Mouse (Mus musculus) heart, embryonic 11.5 days (tissue): ENCODE measurements around the gene Pank4. TPM values are rescaled to one million over a fixed set of nuclear protein-coding genes. Genes with fewer than 3 reads are reported as not detected.

ENCODE experiments used
- ATAC-seq: fragments of 200-750 bp; cut with Nextera tagmentation; replicated peaks from 2 replicates; pipeline ENCODE4 v1.8.0; 2017; ENCODE audit warnings: moderate library complexity; ENCODE audit not compliant: insufficient number of reproducible peaks, low FRiP score, low TSS enrichment
- H3K27ac ChIP-seq: fragments of 300-500 bp; sonication (generic); 2 replicates; pipeline ENCODE4 v1.5.1; 2014; ENCODE audit warnings: mild to moderate bottlenecking, low read depth, low read length
- H3K27me3 ChIP-seq: fragments of 300-500 bp; sonication (generic); 2 replicates; pipeline ENCODE4 v1.6.1; 2014; ENCODE audit warnings: mild to moderate bottlenecking, low read length, mixed read lengths; ENCODE audit not compliant: control insufficient read depth, insufficient read depth
- H3K36me3 ChIP-seq: fragments of 300-500 bp; sonication (generic); 2 replicates; pipeline ENCODE4 v1.6.1; 2014; ENCODE audit warnings: mild to moderate bottlenecking, low read length, moderate library complexity, mixed read lengths; ENCODE audit not compliant: control insufficient read depth, insufficient read depth
- H3K4me1 ChIP-seq: fragments of 300-500 bp; sonication (generic); 2 replicates; pipeline ENCODE4 v1.6.1; 2014; ENCODE audit warnings: low read length; ENCODE audit not compliant: control insufficient read depth, insufficient read depth
- H3K4me2 ChIP-seq: fragments of 300-500 bp; sonication (generic); 2 replicates; pipeline ENCODE4 v1.6.1; 2014; ENCODE audit warnings: mild to moderate bottlenecking, moderate library complexity
- H3K4me3 ChIP-seq: fragments of 300-500 bp; sonication (generic); 2 replicates; pipeline ENCODE4 v1.5.1; 2014; ENCODE audit warnings: low read depth, low read length
- H3K9ac ChIP-seq: fragments of 300-500 bp; sonication (generic); 2 replicates; pipeline ENCODE4 v1.6.1; 2014; ENCODE audit warnings: mild to moderate bottlenecking, low read depth, low read length, moderate library complexity
- H3K9me3 ChIP-seq: fragments of 300-500 bp; sonication (generic); replicated peaks from 2 replicates; pipeline ENCODE4 v1.6.1; 2016; ENCODE audit warnings: low read length; ENCODE audit not compliant: control insufficient read depth
- WGBS: fragments of 180-500 bp; shearing (Covaris S2); extraction: QIAGEN DNeasy Blood & Tissue Kit; methylation state at CpG from one replicate; pipeline ENCODE4 v1.1.7; 2014; ENCODE audit not compliant: insufficient replicate concordance; 5-methylcytosine and 5-hydroxymethylcytosine counted together
- polyA plus RNA-seq: library from polyadenylated mRNA; unstranded; fragments of >200 nt; fragmentation: Nextera tagmentation; extraction: Ambion mirVana; gene quantifications from 2 replicates; pipeline ENCODE4 v1.2.1, GENCODE M21; 2014

The Pank4 gene
- polyA plus RNA-seq, 1 experiment from 2014 or later = 40.6 TPM

- Histone ChIP-seq H3K36me3 (peaks cover 6% of the 10 kb centered on the region), H3K4me2 (no peak overlapping the region), H3K4me1 (peaks cover 6% of the 10 kb centered on the region), H3K4me3 (no peak overlapping the region), H3K27me3 (peaks cover 29% of the 10 kb centered on the region), H3K27ac (no peak overlapping the region), H3K9ac (no peak overlapping the region), H3K9me3 (no peaks in the 10 kb centered on the region)
- WGBS = 80% methylated on average over 5 of the region's 5 CpGs
- no peak for ATAC-seq
Observed at GRCm38 (mm10) chr4:154985151-154985777, 21.3 kb downstream of the Pank4 start.

DNA sequence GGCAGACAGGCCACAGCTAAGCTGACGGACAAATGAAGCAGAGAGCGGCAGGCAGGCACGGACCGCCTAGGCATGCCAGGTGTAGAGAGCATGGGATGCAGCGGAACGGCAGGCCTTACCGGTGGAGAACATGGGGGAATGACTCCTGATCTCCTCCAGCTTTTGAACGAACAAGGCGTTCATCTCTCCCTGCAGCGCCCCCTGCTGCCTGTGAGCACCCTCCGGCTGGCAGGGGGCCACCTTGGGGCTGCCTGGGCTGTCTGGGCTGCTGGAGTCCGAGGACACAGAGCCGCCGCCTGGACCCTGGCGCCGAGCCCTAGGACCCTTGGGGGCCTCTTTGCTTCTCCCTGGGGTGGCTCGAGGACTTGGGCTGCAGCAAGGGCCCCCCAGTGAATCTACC lies 22.2 kb downstream of the Pank4 start:
- no peak for ATAC-seq
- H3K27ac ChIP-seq = no peak overlapping the region
- peaks cover 31% of the 10 kb centered on the region for H3K27me3 ChIP-seq
- peak overlapping the region; percentile 36 for H3K4me2 ChIP-seq
- peaks cover 6% of the 10 kb centered on the region for H3K4me1 ChIP-seq
- H3K36me3 ChIP-seq = peaks cover 2% of the 10 kb centered on the region
- H3K4me3 ChIP-seq = 0 out of 2 replicates have a peak overlapping the region, but pooled peaks have one; percentile 2
- WGBS = 19% methylated on average over 17 of the region's 17 CpGs
- H3K9ac ChIP-seq = peak overlapping the region; percentile 1; the same call in 1 of the 2 replicates
- no peaks in the 10 kb centered on the region for H3K9me3 ChIP-seq

DNA sequence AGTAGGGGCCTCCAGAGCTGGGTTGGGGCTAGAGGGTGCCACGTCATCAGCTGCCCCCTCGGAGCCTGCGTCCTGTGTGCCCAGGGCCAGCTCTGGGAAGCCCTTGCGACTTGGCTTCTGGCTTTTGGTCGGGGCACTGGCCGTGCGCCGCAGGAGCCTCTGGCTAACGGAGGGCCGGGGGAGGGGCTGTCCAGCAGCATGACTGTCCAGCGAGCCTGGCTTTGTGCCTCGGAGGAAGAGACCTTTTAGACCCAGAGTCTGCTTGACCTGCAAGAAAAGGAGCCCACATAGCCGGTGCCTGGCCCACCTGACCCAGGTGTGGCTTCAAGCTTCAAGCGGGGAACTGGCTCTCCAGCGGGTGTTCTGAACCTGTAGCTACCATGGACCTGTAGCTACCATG lies 22.8 kb downstream of the Pank4 start:
- no peak overlapping the region for H3K4me3 ChIP-seq
- H3K9me3 ChIP-seq = no peaks in the 10 kb centered on the region
- no peaks in the 10 kb centered on the region for H3K36me3 ChIP-seq
- 77% methylated on average over 15 of the region's 15 CpGs for WGBS
- no peak for ATAC-seq
- peaks cover 6% of the 10 kb centered on the region for H3K4me1 ChIP-seq
- H3K4me2 ChIP-seq = no peak overlapping the region
- no peak overlapping the region for H3K27ac ChIP-seq
- H3K9ac ChIP-seq = no peak overlapping the region
- peaks cover 35% of the 10 kb centered on the region for H3K27me3 ChIP-seq

DNA sequence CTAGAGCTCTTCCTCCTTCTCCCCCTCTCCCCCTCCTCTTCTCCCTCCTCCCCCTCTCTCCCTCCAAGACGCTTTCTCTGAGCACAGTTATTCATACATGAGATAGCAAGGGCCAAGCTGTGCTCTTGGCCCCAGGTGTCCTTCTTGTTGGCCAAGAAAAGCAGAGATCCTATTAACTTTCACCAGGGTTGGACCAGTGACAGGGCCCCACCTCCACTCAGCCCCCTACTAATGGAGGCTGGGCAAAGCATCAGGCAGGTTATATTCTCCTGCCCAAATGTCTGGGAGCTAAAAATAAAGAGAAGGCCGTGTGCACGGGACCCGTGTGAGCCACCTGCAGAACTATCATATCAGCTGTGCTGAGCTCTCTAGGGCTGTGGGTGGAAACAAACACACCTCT lies 31.0 kb downstream of the Pank4 start:
- Histone ChIP-seq H3K4me3 (no peak overlapping the region), H3K4me2 (no peak overlapping the region), H3K36me3 (no peaks in the 10 kb centered on the region), H3K27ac (no peak overlapping the region), H3K9me3 (no peaks in the 10 kb centered on the region), H3K4me1 (no peaks in the 10 kb centered on the region), H3K9ac (no peak overlapping the region), H3K27me3 (0 out of 2 replicates have a peak, but pooled peaks cover 6% of the 10 kb centered on the region)
- 62% methylated on average over 4 of the region's 4 CpGs for WGBS
- ATAC-seq = no peak

DNA sequence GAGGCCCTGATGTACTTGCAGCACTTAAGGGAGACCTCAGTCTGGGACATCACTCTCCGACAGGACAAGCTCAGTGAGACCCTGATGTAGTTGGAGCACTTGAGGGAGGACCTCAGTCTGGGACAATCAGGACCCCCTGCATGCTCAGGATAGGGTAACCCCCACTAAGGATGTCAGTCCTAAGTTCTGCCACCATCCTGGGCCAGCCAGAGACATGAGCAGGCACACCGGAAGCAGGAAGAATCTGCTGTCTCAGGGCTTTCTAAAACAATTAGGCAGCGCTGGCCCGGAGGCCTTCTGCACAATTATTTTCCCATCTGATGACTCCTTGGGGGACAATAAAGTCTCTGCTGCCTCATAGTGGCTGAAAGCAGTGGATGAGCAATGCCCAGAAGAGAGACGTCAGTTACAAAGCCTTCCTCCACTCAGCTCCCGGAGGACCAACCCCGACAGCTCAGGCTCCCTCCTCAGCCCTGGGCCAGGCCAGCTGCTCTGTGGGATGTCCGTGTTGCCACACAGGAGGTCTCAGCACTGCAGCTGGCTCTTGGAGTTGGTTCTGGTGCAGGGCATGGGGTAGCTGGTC lies 32.7 kb downstream of the Pank4 start:
- 50% methylated on average over 8 of the region's 8 CpGs for WGBS
- Histone ChIP-seq H3K27me3 (no peaks in the 10 kb centered on the region; the same call in 1 of the 2 replicates), H3K4me2 (no peak overlapping the region), H3K4me1 (no peaks in the 10 kb centered on the region), H3K36me3 (no peaks in the 10 kb centered on the region), H3K9ac (no peak overlapping the region), H3K9me3 (no peaks in the 10 kb centered on the region), H3K4me3 (no peak overlapping the region), H3K27ac (no peak overlapping the region)
- no peak for ATAC-seq

- Histone ChIP-seq H3K4me2 (no peak overlapping the region), H3K9ac (no peak overlapping the region), H3K36me3 (no peaks in the 10 kb centered on the region), H3K4me1 (no peaks in the 10 kb centered on the region), H3K4me3 (no peak overlapping the region), H3K27me3 (no peaks in the 10 kb centered on the region; the same call in 1 of the 2 replicates), H3K27ac (no peak overlapping the region), H3K9me3 (no peaks in the 10 kb centered on the region)
- 75% methylated on average over 5 of the region's 5 CpGs for WGBS
- ATAC-seq = no peak
Observed at GRCm38 (mm10) chr4:154999379-154999778, 35.5 kb downstream of the Pank4 start.

- Histone ChIP-seq H3K4me2 (no peak overlapping the region), H3K36me3 (no peaks in the 10 kb centered on the region), H3K4me1 (no peaks in the 10 kb centered on the region), H3K27me3 (peaks cover 16% of the 10 kb centered on the region), H3K9ac (no peak overlapping the region), H3K27ac (no peak overlapping the region), H3K4me3 (no peak overlapping the region), H3K9me3 (no peaks in the 10 kb centered on the region)
- WGBS = 78% methylated on average over 3 of the region's 3 CpGs
- no peak for ATAC-seq
Observed at GRCm38 (mm10) chr4:155005278-155005677, 41.4 kb downstream of the Pank4 start.

- 52% methylated on average over 10 of the region's 10 CpGs for WGBS
- Histone ChIP-seq H3K27ac (no peak overlapping the region), H3K9me3 (no peaks in the 10 kb centered on the region), H3K4me2 (no peak overlapping the region), H3K27me3 (peaks cover 21% of the 10 kb centered on the region), H3K4me3 (no peak overlapping the region), H3K36me3 (no peaks in the 10 kb centered on the region), H3K4me1 (no peaks in the 10 kb centered on the region), H3K9ac (no peak overlapping the region)
- ATAC-seq = no peak
Observed at GRCm38 (mm10) chr4:155006296-155006695, 42.4 kb downstream of the Pank4 start.

DNA sequence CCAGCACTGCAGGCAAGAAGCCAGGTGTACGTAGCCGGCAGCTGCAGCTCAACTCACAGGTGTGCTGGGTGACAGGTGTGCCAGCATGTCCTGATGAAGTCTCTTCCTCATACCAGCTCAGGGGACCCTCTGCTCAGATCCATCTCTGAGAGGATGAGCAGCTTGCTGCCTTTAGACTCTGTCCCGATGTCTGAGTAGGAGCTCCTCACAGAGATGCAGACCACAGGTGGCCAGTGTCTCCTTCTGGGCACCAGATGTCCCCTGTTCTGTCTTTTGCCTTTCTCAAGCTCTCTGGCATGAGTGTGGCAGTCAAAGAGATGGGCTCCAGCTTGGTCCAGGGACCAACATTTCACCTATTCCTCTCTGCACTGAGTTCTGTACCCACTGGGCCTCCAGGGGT lies 43.7 kb downstream of the Pank4 start:
- peaks cover 21% of the 10 kb centered on the region for H3K27me3 ChIP-seq

More for the DNA sequence above, 43.7 kb downstream of the Pank4 start:
- no peak overlapping the region for H3K9ac ChIP-seq
- H3K4me3 ChIP-seq = no peak overlapping the region
- no peaks in the 10 kb centered on the region for H3K36me3 ChIP-seq
- no peak overlapping the region for H3K27ac ChIP-seq
- no peaks in the 10 kb centered on the region for H3K4me1 ChIP-seq
- no peaks in the 10 kb centered on the region for H3K9me3 ChIP-seq
- no peak for ATAC-seq
- no peak overlapping the region for H3K4me2 ChIP-seq
- 80% methylated on average over 3 of the region's 3 CpGs for WGBS
